Mouse (Mus musculus) small intestine, adult 2 months (tissue): ENCODE measurements around the gene Tbc1d25.

Experiments used
- CTCF ChIP-seq: fragments of 200-500 bp; IDR thresholded peaks from 2 replicates; pipeline ENCODE4 v1.5.1; 2012; ENCODE audit warnings: low read depth, mild to moderate bottlenecking, control low read depth, inconsistent platforms, low read length, moderate library complexity, mixed read lengths; ENCODE audit not compliant: insufficient replicate concordance, insufficient read length; ENCODE audit errors: extremely low read depth
- POLR2A ChIP-seq: fragments of 200-500 bp; IDR thresholded peaks from 2 replicates; pipeline ENCODE4 v1.6.1; 2012; ENCODE audit warnings: low read depth, mild to moderate bottlenecking, control low read depth, inconsistent platforms, low read length, moderate library complexity

- TF ChIP-seq POLR2A (no peak), CTCF (no peak)
Observed at GRCm38 (mm10) chrX:8163076-8163475, 12.9 kb downstream of the Tbc1d25 start.
